Comparison of ENCODE assay signal across 8 mouse cellular contexts in the genomic region with DNA sequence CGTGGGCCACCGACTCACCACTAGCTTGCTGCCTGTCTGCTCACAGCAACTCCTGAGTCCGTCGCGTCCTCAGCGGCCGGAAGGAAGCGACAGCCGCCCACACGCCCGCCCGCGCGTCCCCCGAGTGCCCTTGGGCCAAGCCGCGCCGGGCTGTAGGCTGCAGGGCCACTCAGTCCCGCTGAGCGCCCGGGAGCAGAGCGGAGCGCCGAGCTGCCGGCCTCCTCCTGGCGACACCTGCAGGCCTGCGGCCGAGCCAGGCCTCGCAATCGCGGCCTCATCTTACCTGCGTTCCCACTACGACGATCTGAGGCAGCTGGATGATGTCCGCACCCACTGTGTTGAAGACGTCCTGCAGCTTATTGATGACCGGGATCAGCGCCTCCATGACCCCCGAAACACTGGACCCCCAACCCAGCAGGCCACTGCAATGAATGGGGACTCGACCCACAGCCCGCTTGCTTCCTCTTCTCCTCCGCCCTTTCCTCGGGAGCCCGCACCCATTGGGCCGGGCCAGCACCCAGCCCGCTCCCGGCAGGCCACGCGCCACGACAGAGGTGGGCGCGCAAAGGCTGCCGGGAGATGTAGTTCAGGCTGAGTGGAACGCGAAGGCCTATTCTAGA. TPM values are rescaled to one million over a fixed set of nuclear protein-coding genes. Genes with fewer than 3 reads are reported as not detected.
DNase-seq lines count a peak whose midpoint lies in the region; ATAC-seq lines count a peak whose summit lies in the region.

Gene Dnm1l, minus strand, starts transcription at position 479 of the 620 bp plus-strand sequence.

- under 1% methylated on average over 55 of the region's 55 CpGs for WGBS in heart, embryonic 14.5 days
- under 1% methylated on average over 55 of the region's 55 CpGs for WGBS in liver, embryonic 13.5 days (ENCODE audit: insufficient replicate concordance)
- under 1% methylated on average over 54 of the region's 55 CpGs for WGBS in stomach, embryonic 16.5 days

- no peaks in the 10 kb centered on the region for H3K27me3 ChIP-seq in heart, embryonic 14.5 days (ENCODE audit: control insufficient read depth, insufficient read depth, low read length)
- no peaks in the 10 kb centered on the region for H3K27me3 ChIP-seq in liver, embryonic 13.5 days
- H3K27me3 ChIP-seq in stomach, embryonic 16.5 days (ENCODE audit: control insufficient read depth, insufficient read depth, low read length), result no peaks in the 10 kb centered on the region

- peak within 1 kb of the TSS; percentile 66 for H3K4me2 ChIP-seq in heart, embryonic 14.5 days (ENCODE audit: low read length)
- H3K4me2 ChIP-seq in liver, embryonic 13.5 days, result peak within 1 kb of the TSS; percentile 84
- H3K4me2 ChIP-seq in stomach, embryonic 16.5 days (ENCODE audit: low read depth, low read length), result peak within 1 kb of the TSS; percentile 79

- peak within 1 kb of the TSS; percentile 93 to 97 for H3K27ac ChIP-seq in heart, embryonic 14.5 days (replicated peaks in 1 of 2; ENCODE audit: control insufficient read depth in 1 of 2, insufficient read depth in 1 of 2, low read depth in 2 of 2, low read length in 2 of 2)
- H3K27ac ChIP-seq in liver, embryonic 13.5 days, result peak within 1 kb of the TSS; percentile 93
- H3K27ac ChIP-seq in stomach, embryonic 16.5 days (ENCODE audit: low read length), result peak within 1 kb of the TSS; percentile 92

- ATAC-seq in CD4-positive, CD25-positive, alpha-beta regulatory T cell, adult 4 months, result peak; percentile 97
- peak; percentile 98 for ATAC-seq in heart, embryonic 14.5 days (ENCODE audit: insufficient number of reproducible peaks, insufficient read depth, low FRiP score, low read depth)
- ATAC-seq in liver, embryonic 13.5 days (ENCODE audit: low read depth), result peak; percentile 99
- peak; percentile 99 for ATAC-seq in stomach, embryonic 16.5 days (ENCODE audit: insufficient read depth, low FRiP score)

- H3K9ac ChIP-seq in heart, embryonic 14.5 days (ENCODE audit: low read length), result peak within 1 kb of the TSS; percentile 81
- peak within 1 kb of the TSS; percentile 92 for H3K9ac ChIP-seq in liver, embryonic 13.5 days
- H3K9ac ChIP-seq in stomach, embryonic 16.5 days (ENCODE audit: low read length), result peak within 1 kb of the TSS; percentile 90

- H3K36me3 ChIP-seq in heart, embryonic 14.5 days (ENCODE audit: control insufficient read depth, insufficient read depth, low read length), result no peaks in the 10 kb centered on the region
- H3K36me3 ChIP-seq in liver, embryonic 13.5 days, result peaks cover 2% of the 10 kb centered on the region; the same call in 1 of the 2 replicates
- no peaks in the 10 kb centered on the region for H3K36me3 ChIP-seq in stomach, embryonic 16.5 days (ENCODE audit: control insufficient read depth, insufficient read depth, low read length)

- DNase-seq in c-Kit-negative CD71-positive TER-119-positive erythroid progenitor cells, embryonic 14.5 days (ENCODE audit: low read depth, low spot score), result peak; percentile 83
- DNase-seq in fibroblast of lung, adult 2 months (ENCODE audit: low read depth), result peak; percentile 60
- DNase-seq in kidney, postnatal 14 days, result peak; percentile 95
- DNase-seq in liver, embryonic 13.5 days, result peak; percentile 86
- peak; percentile 87 for DNase-seq in neural tube, embryonic 10.5 days (ENCODE audit: extremely low spot score, low spot score)

- peak within 1 kb of the TSS; percentile 71 to 81 for H3K4me3 ChIP-seq in heart, embryonic 14.5 days (ENCODE audit: control insufficient read depth in 1 of 2, insufficient read depth in 1 of 2, low read depth in 1 of 2, low read length in 2 of 2)
- peak within 1 kb of the TSS; percentile 90 for H3K4me3 ChIP-seq in liver, embryonic 13.5 days (replicated peaks)
- peak within 1 kb of the TSS; percentile 89 for H3K4me3 ChIP-seq in stomach, embryonic 16.5 days (replicated peaks; ENCODE audit: low read length)

- peaks cover 2 to 6% of the 10 kb centered on the region in 2 experiments; a peak in 3 of 4 replicates for H3K4me1 ChIP-seq in heart, embryonic 14.5 days (ENCODE audit: control insufficient read depth in 2 of 2, insufficient read depth in 2 of 2, low read length in 2 of 2)
- peaks cover 18% of the 10 kb centered on the region for H3K4me1 ChIP-seq in liver, embryonic 13.5 days (replicated peaks)
- no peaks in the 10 kb centered on the region for H3K4me1 ChIP-seq in stomach, embryonic 16.5 days (ENCODE audit: control insufficient read depth, insufficient read depth, low read length)

- no peaks in the 10 kb centered on the region for H3K9me3 ChIP-seq in heart, embryonic 14.5 days (ENCODE audit: control insufficient read depth, low read length)
- no peaks in the 10 kb centered on the region for H3K9me3 ChIP-seq in liver, embryonic 13.5 days (replicated peaks)
- H3K9me3 ChIP-seq in stomach, embryonic 16.5 days (replicated peaks; ENCODE audit: control insufficient read depth, low read length), result no peaks in the 10 kb centered on the region

RNA-seq across cellular contexts. Expression of gene Dnm1l, which starts in this region (rescaled TPM):
- polyA plus RNA-seq in CD4-positive, CD25-positive, alpha-beta regulatory T cell, adult 4 months (2017; shearing (Covaris generic)), result 10 to 100 TPM; 52.8 to 56.9 TPM
- 68.4 and 74.3 TPM in 2 replicates for polyA plus RNA-seq in heart, embryonic 14.5 days (2014; fragmentation: Nextera tagmentation; extraction: Ambion mirVana)
- 27.3 and 30.9 TPM in 2 replicates for polyA plus RNA-seq in liver, embryonic 13.5 days (2015; fragmentation: Nextera tagmentation; extraction: Ambion mirVana)
- polyA plus RNA-seq in stomach, embryonic 16.5 days (2015; fragmentation: Nextera tagmentation; extraction: Ambion mirVana), result 59.0 and 60.4 TPM in 2 replicates

Comparison
In these comparisons a context has a peak if more than half of its experiments do, and no peak if none do; other contexts are left out.
1. Peak in every context shown above with its lines: DNase-seq, ATAC-seq, H3K4me3 ChIP-seq and H3K27ac ChIP-seq.